Mouse (Mus musculus): ENCODE data around the gene Rxfp2. TPM values are rescaled to one million over a fixed set of nuclear protein-coding genes. Genes with fewer than 3 reads are reported as not detected.

Rxfp2 gene
- polyA plus RNA-seq, 1 experiment from 2014 or later: 0.33 TPM

DNA sequence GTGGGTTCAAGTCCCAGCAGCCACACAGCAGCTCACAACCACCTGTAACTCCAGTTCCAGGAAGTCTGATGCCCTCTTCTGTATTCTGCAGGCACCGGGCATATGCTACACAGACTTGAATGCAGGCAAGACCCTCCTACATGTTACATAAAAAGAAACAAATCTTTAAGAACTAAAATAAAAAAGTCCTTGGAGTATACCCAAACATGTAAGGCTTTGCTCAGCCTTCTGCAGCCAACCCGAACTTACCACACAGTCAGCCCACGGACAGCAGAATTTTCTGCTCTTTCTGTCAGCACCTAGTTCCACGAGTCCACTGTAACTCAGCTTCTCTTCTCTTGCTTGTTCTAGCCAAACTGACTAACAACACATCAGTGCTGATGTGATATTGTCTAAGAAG is 34.8 kb downstream of the Rxfp2 start:
- no peak for ATAC-seq
- no peaks in the 10 kb centered on the region for H3K36me3 ChIP-seq (ENCODE audit: control insufficient read depth, insufficient read depth, low read length)
- H3K27me3 ChIP-seq (replicated peaks; ENCODE audit: control insufficient read depth, insufficient read depth, low read length): no peaks in the 10 kb centered on the region
- no peak overlapping the region for H3K4me3 ChIP-seq (ENCODE audit: low read length)
- H3K4me1 ChIP-seq (ENCODE audit: control insufficient read depth, insufficient read depth, low read depth, low read length): no peaks in the 10 kb centered on the region
- no peaks in the 10 kb centered on the region for H3K9me3 ChIP-seq (ENCODE audit: control insufficient read depth, low read length)
- WGBS: 94% methylated on average over 4 of the region's 4 CpGs
- H3K27ac ChIP-seq (ENCODE audit: low read depth, low read length): no peak overlapping the region
- H3K9ac ChIP-seq (ENCODE audit: low read depth, low read length): no peak overlapping the region
- no peak overlapping the region for H3K4me2 ChIP-seq (ENCODE audit: low read length)

DNA sequence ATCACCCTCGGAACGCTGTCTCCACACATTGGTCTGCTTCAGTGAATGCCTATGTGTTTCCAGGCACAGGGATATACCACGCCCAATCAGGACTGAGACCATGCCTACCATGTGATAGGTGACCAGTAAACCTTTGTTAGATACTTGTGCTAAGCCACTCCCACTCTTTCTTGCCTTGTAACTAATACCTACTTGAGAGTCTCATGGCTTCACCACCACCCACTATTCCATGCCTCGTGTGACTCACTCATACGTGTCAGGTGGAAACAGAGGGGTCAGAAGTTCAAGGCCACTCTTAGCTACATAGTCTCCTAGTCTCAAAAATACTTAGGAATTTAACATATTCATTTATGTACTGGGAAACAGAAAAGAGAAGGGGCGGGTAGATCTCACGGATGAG is 35.5 kb downstream of the Rxfp2 start:
- Histone ChIP-seq H3K9me3 (ENCODE audit: control insufficient read depth, low read length) (no peaks in the 10 kb centered on the region), H3K36me3 (ENCODE audit: control insufficient read depth, insufficient read depth, low read length) (no peaks in the 10 kb centered on the region), H3K27ac (ENCODE audit: low read depth, low read length) (no peak overlapping the region), H3K27me3 (replicated peaks; ENCODE audit: control insufficient read depth, insufficient read depth, low read length) (no peaks in the 10 kb centered on the region), H3K4me2 (ENCODE audit: low read length) (no peak overlapping the region), H3K9ac (ENCODE audit: low read depth, low read length) (no peak overlapping the region), H3K4me1 (ENCODE audit: control insufficient read depth, insufficient read depth, low read depth, low read length) (no peaks in the 10 kb centered on the region), H3K4me3 (ENCODE audit: low read length) (no peak overlapping the region)
- 90% methylated on average over 7 of the region's 7 CpGs for WGBS
- no peak for ATAC-seq

GRCm38 (mm10) chr5:150055322-150055721 is 36.8 kb downstream of the Rxfp2 start:
- ATAC-seq: no peak
- no peak overlapping the region for H3K9ac ChIP-seq (ENCODE audit: low read depth, low read length)
- no peak overlapping the region for H3K4me3 ChIP-seq (ENCODE audit: low read length)
- no peaks in the 10 kb centered on the region for H3K36me3 ChIP-seq (ENCODE audit: control insufficient read depth, insufficient read depth, low read length)
- no peak overlapping the region for H3K27ac ChIP-seq (ENCODE audit: low read depth, low read length)
- no peaks in the 10 kb centered on the region for H3K4me1 ChIP-seq (ENCODE audit: control insufficient read depth, insufficient read depth, low read depth, low read length)
- 100% methylated on average over 1 of the region's 1 CpGs for WGBS
- no peaks in the 10 kb centered on the region for H3K9me3 ChIP-seq (ENCODE audit: control insufficient read depth, low read length)
- H3K27me3 ChIP-seq (replicated peaks; ENCODE audit: control insufficient read depth, insufficient read depth, low read length): no peaks in the 10 kb centered on the region
- no peak overlapping the region for H3K4me2 ChIP-seq (ENCODE audit: low read length)

DNA sequence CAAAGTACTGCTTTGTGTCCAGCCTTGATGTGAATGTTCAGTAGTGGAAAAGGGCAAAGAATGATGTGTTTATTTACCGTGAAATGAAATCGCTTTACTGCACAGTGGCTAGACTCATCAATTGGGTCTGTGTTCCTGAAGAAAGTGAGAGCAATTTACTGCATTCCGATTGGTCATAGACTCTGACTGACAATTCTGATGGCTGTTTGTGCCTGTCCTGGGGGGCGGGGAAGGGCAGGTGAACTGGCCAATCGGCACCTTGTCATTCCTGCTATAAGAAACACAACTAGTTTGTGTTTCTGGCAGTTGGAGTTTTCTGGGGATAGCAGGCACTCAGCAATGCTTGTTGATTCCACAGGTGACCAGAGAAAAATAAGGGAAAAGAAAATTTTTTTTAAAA is 37.6 kb downstream of the Rxfp2 start:
- Histone ChIP-seq H3K4me1 (ENCODE audit: control insufficient read depth, insufficient read depth, low read depth, low read length) (no peaks in the 10 kb centered on the region), H3K9ac (ENCODE audit: low read depth, low read length) (no peak overlapping the region), H3K4me2 (ENCODE audit: low read length) (no peak overlapping the region), H3K27me3 (replicated peaks; ENCODE audit: control insufficient read depth, insufficient read depth, low read length) (no peaks in the 10 kb centered on the region), H3K9me3 (ENCODE audit: control insufficient read depth, low read length) (no peaks in the 10 kb centered on the region), H3K27ac (ENCODE audit: low read depth, low read length) (no peak overlapping the region), H3K4me3 (ENCODE audit: low read length) (no peak overlapping the region), H3K36me3 (ENCODE audit: control insufficient read depth, insufficient read depth, low read length) (no peaks in the 10 kb centered on the region)
- WGBS: 70% methylated on average over 5 of the region's 5 CpGs
- no peak for ATAC-seq

GRCm38 (mm10) chr5:150058845-150059244 is 40.4 kb downstream of the Rxfp2 start:
- H3K27me3 ChIP-seq (replicated peaks; ENCODE audit: control insufficient read depth, insufficient read depth, low read length): no peaks in the 10 kb centered on the region
- ATAC-seq: no peak
- H3K4me2 ChIP-seq (ENCODE audit: low read length): no peak overlapping the region
- H3K4me3 ChIP-seq (ENCODE audit: low read length): no peak overlapping the region
- H3K9me3 ChIP-seq (ENCODE audit: control insufficient read depth, low read length): no peaks in the 10 kb centered on the region
- H3K36me3 ChIP-seq (ENCODE audit: control insufficient read depth, insufficient read depth, low read length): no peaks in the 10 kb centered on the region
- H3K27ac ChIP-seq (ENCODE audit: low read depth, low read length): no peak overlapping the region
- H3K9ac ChIP-seq (ENCODE audit: low read depth, low read length): no peak overlapping the region
- H3K4me1 ChIP-seq (ENCODE audit: control insufficient read depth, insufficient read depth, low read depth, low read length): no peaks in the 10 kb centered on the region
- 87% methylated on average over 5 of the region's 5 CpGs for WGBS

- no peak overlapping the region for H3K27ac ChIP-seq (ENCODE audit: low read depth, low read length)
- 92% methylated on average over 9 of the region's 9 CpGs for WGBS
- ATAC-seq: no peak
- no peaks in the 10 kb centered on the region for H3K9me3 ChIP-seq (ENCODE audit: control insufficient read depth, low read length)
- H3K4me3 ChIP-seq (ENCODE audit: low read length): no peak overlapping the region
- H3K4me2 ChIP-seq (ENCODE audit: low read length): no peak overlapping the region
- H3K4me1 ChIP-seq (ENCODE audit: control insufficient read depth, insufficient read depth, low read depth, low read length): no peaks in the 10 kb centered on the region
- no peak overlapping the region for H3K9ac ChIP-seq (ENCODE audit: low read depth, low read length)
- no peaks in the 10 kb centered on the region for H3K36me3 ChIP-seq (ENCODE audit: control insufficient read depth, insufficient read depth, low read length)
- no peaks in the 10 kb centered on the region for H3K27me3 ChIP-seq (replicated peaks; ENCODE audit: control insufficient read depth, insufficient read depth, low read length)
Measured at GRCm38 (mm10) chr5:150059466-150059865, 41.0 kb downstream of the Rxfp2 start.

DNA sequence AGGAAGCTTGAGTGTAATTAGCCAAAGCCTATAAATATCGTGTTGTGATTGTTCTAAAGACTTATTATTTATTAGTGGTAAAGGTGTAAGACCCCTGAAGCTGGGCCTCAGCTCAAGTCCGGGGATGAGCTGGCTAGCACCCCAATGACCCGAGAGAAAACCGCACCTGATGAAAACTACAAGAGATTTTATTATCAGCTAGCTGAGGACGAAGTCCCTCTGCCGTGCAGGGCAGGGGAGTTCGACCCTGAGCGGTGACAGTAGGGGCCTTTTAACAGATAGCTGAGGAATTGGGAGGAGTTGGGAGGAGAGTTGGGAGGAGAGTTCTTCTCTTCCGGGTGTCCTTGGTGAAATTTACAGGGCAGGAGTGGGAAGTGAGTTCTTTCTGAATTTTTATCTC is 42.6 kb downstream of the Rxfp2 start:
- Histone ChIP-seq H3K27ac (ENCODE audit: low read depth, low read length) (no peak overlapping the region), H3K4me3 (ENCODE audit: low read length) (no peak overlapping the region), H3K4me1 (ENCODE audit: control insufficient read depth, insufficient read depth, low read depth, low read length) (no peaks in the 10 kb centered on the region), H3K9me3 (ENCODE audit: control insufficient read depth, low read length) (no peaks in the 10 kb centered on the region), H3K27me3 (replicated peaks; ENCODE audit: control insufficient read depth, insufficient read depth, low read length) (no peaks in the 10 kb centered on the region), H3K4me2 (ENCODE audit: low read length) (no peak overlapping the region), H3K36me3 (ENCODE audit: control insufficient read depth, insufficient read depth, low read length) (no peaks in the 10 kb centered on the region), H3K9ac (ENCODE audit: low read depth, low read length) (no peak overlapping the region)
- 86% methylated on average over 9 of the region's 9 CpGs for WGBS
- no peak for ATAC-seq

DNA sequence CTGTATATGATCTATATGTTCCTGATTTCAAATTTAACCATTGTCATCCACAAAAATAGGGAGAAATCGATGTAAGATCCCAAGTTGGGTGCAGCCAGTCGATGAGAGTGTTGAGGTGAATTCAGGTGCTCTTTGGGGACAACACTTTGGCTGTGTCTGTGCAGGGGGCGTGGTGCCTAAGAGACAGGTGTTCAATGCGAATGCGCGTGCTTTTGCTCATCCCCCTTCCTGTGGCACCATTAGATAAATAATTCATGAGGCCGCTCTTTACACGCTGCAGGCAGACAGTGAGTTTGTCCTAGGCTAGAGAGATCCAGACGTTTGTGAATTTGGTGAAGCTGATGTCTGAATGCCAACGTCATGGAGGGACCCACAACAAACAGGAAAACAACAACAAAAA is 45.8 kb downstream of the Rxfp2 start:
- Histone ChIP-seq H3K36me3 (ENCODE audit: control insufficient read depth, insufficient read depth, low read length) (no peaks in the 10 kb centered on the region), H3K27ac (ENCODE audit: low read depth, low read length) (no peak overlapping the region), H3K4me3 (ENCODE audit: low read length) (no peak overlapping the region), H3K27me3 (replicated peaks; ENCODE audit: control insufficient read depth, insufficient read depth, low read length) (no peaks in the 10 kb centered on the region; the same call in 1 of the 2 replicates), H3K9ac (ENCODE audit: low read depth, low read length) (no peak overlapping the region), H3K4me1 (ENCODE audit: control insufficient read depth, insufficient read depth, low read depth, low read length) (no peaks in the 10 kb centered on the region), H3K4me2 (ENCODE audit: low read length) (no peak overlapping the region), H3K9me3 (ENCODE audit: control insufficient read depth, low read length) (no peaks in the 10 kb centered on the region)
- WGBS: 48% methylated on average over 10 of the region's 10 CpGs
- no peak for ATAC-seq

- H3K4me3 ChIP-seq (ENCODE audit: low read length): 0 out of 2 replicates have a peak overlapping the region, but pooled peaks have one; percentile 7
- 18% methylated on average over 10 of the region's 10 CpGs for WGBS
- ATAC-seq: peak; percentile 50
- H3K9me3 ChIP-seq (ENCODE audit: control insufficient read depth, low read length): no peaks in the 10 kb centered on the region
- H3K27ac ChIP-seq (ENCODE audit: low read depth, low read length): no peak overlapping the region
- H3K36me3 ChIP-seq (ENCODE audit: control insufficient read depth, insufficient read depth, low read length): no peaks in the 10 kb centered on the region
- no peaks in the 10 kb centered on the region; the same call in 1 of the 2 replicates for H3K27me3 ChIP-seq (replicated peaks; ENCODE audit: control insufficient read depth, insufficient read depth, low read length)
- no peak overlapping the region for H3K9ac ChIP-seq (ENCODE audit: low read depth, low read length)
- H3K4me1 ChIP-seq (ENCODE audit: control insufficient read depth, insufficient read depth, low read depth, low read length): peaks cover 2% of the 10 kb centered on the region; the same call in 1 of the 2 replicates
- peak overlapping the region; percentile 54 for H3K4me2 ChIP-seq (ENCODE audit: low read length)
Measured at GRCm38 (mm10) chr5:150070086-150070485, 51.6 kb downstream of the Rxfp2 start.

- no peak for ATAC-seq
- Histone ChIP-seq H3K9me3 (ENCODE audit: control insufficient read depth, low read length) (no peaks in the 10 kb centered on the region), H3K9ac (ENCODE audit: low read depth, low read length) (no peak overlapping the region), H3K4me1 (ENCODE audit: control insufficient read depth, insufficient read depth, low read depth, low read length) (peaks cover 2% of the 10 kb centered on the region; the same call in 1 of the 2 replicates), H3K4me2 (ENCODE audit: low read length) (no peak overlapping the region), H3K36me3 (ENCODE audit: control insufficient read depth, insufficient read depth, low read length) (no peaks in the 10 kb centered on the region), H3K4me3 (ENCODE audit: low read length) (no peak overlapping the region), H3K27me3 (replicated peaks; ENCODE audit: control insufficient read depth, insufficient read depth, low read length) (no peaks in the 10 kb centered on the region; the same call in 1 of the 2 replicates), H3K27ac (ENCODE audit: low read depth, low read length) (no peak overlapping the region)
Measured at GRCm38 (mm10) chr5:150071738-150072137, 53.3 kb downstream of the Rxfp2 start.

All from hindbrain, embryonic 16.5 days (tissue).